Mouse (Mus musculus) right cerebral cortex, postnatal 25 days (tissue): Measurements from ENCODE around the gene Hepacam.
A peak's percentile ranks its signal among the peaks of the same experiment; 100 is the strongest.

Experiments
- DNase-seq: peaks from one replicate; pipeline ENCODE4 v3.0.0; 2022

Gene Hepacam

DNA sequence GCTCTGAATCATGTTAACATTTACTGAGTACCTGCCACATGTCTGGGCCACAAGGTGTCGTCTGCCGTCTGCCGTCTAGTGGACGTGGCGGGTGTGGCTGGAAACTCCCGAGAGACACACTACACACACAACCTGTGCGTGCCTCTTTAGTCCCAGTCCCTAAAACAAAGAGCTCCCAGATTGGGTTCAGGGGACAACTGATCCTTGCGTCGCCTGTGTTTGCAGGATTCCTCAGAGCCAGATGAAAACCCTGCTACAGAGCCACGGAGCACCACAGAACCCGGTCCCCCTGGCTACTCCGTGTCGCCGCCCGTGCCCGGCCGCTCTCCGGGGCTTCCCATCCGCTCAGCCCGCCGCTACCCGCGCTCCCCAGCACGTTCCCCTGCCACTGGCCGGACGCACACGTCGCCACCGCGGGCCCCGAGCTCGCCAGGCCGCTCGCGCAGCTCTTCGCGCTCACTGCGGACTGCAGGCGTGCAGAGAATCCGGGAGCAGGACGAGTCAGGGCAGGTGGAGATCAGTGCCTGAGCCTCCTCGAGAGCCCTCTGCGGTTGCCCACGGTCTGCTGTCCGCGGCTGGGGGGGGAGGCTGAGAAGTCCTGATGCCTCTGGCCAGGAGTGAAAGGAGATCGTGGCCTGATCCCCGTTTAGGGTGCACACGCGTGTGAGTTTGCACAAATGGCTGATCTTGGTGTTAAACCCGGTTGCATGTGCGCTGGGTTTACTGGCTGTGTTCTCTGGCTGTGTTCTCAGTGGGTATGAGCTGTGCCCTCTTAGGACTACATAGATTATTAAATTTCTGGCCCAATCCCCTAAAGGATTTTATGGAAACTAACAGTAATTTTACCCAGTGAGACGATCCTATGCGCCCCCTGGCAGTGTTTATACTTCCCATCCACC lies 17.4 kb downstream of the Hepacam start:
- no peak for DNase-seq

DNA sequence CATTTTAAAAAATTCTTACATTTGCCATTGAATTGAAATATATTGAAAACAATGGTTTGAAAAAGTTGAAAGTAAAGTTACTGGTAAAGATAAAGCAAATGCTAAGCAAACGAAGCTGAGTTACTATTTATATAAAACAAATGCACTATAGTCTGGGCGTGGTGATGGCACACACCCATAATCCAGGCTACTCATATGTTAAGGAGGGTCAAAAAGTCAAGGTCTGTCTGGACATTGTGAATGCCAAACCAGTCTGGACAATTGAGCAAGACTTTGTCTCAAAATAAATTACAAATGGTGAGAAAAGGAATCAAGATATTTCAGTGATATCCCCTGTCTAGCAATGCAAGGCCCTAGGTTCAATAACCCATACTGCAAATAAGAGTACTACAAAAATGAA lies 23.7 kb downstream of the Hepacam start:
- no peak for DNase-seq

DNA sequence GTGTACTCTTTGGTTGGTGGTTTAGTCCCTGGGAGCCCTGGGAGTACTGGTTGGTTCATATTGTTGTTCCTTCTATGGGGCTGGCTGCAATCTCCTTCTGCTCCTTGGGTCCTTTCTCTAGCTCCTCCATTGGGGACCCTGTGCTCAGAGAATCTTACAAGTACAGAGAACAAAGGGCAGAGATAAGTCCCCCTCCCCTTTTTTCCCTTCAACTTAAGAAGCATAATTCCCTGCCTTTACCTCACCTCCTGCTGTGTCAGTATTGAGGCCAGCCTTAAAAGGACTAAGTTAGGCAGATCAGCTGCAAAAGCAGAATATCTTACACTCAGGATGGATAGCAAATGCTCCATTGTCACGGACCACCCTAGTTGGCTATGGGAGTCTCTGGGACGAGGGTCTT lies 24.9 kb downstream of the Hepacam start:
- no peak for DNase-seq

DNA sequence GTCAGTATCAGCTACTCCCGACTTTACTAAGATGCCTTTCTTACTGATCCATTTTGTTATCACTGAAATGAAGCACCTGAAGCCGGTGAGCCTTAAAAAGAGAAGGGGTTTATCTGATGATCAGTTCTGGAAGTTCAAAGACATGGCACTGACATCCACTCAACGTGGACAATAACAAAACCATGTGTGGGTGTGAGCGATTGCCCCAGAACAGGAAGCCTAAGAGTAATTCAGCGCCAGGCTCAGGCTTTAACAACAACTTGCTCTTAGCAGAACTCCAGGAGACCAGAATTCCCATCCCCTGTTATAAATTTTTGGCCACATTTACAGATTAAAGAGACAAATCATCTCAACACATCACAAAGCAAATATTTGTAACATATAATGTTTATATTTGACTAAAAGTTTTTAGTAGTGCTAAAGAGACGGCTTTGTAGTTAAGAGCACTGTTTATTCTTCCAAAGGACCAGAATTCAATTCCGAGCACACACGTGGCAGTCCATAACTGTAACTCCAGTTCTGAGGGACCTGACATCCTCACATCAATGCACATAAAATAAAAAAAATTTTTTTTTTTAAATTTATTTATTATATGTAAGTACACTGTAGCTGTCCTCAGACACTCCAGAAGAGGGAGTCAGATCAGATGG lies 26.5 kb downstream of the Hepacam start:
- DNase-seq = no peak

DNA sequence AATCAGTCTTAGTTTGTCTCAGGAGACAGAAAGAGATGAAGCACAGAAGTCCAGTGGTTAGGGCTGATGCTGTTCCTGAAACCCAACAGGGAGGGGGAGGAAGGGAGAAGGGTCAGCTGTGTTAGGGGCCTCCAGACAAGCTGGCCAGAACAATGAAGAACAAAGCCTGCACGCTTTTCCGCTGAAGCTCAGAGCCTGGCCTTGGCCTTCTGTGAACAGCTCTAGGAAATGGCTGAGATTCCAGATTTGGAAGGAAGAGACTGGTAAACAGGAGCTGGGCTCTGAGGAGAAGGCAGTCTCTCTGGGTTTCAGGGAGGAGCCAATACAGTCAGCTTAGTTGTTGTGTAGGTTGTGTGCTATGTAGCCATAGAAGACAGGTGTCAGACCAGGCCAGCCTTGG lies 33.4 kb downstream of the Hepacam start:
- DNase-seq = no peak

DNA sequence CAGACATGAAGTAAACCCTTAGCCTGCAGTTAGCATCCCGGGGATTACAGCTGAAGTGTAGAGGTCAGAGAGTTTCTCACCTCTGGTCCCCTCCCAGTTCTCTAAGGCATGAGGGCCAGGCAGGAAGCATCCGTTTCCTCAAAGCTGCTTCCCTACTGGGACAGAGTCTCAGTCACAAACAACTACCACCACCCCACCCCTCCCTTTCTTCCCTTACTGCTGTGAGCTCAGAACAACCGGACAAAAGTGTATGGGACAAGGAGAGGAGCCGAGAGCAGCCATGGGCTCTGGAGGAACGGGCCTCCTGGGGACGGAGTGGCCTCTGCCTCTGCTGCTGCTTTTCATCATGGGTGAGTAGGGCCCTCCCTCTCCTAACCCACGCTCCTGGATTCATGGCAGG lies 34.7 kb downstream of the Hepacam start, which contains the start of gene Robo4:
TSS of gene Robo4 (plus strand) at position 96 of the 400 bp plus-strand sequence.
- DNase-seq = no peak

DNA sequence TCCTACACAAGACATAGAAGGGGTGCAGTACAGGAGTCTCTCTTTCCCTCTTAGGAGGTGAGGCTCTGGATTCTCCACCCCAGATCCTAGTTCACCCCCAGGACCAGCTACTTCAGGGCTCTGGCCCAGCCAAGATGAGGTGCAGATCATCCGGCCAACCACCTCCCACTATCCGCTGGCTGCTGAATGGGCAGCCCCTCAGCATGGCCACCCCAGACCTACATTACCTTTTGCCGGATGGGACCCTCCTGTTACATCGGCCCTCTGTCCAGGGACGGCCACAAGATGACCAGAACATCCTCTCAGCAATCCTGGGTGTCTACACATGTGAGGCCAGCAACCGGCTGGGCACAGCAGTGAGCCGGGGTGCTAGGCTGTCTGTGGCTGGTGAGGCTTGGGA lies 35.4 kb downstream of the Hepacam start:
- no peak for DNase-seq

DNA sequence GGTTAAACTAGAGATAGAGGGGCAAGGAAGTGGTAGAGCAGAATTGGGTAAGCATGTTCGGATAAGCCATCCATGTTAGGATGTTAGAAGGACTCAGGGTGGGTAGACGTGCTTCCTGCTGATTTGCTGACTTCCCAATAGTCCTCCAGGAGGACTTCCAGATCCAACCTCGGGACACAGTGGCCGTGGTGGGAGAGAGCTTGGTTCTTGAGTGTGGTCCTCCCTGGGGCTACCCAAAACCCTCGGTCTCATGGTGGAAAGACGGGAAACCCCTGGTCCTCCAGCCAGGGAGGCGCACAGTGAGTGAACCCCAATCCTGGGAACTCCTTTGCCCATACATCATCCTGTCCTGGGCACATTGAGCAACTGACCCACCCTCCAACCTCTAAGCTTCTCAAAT lies 35.9 kb downstream of the Hepacam start:
- no peak for DNase-seq

DNA sequence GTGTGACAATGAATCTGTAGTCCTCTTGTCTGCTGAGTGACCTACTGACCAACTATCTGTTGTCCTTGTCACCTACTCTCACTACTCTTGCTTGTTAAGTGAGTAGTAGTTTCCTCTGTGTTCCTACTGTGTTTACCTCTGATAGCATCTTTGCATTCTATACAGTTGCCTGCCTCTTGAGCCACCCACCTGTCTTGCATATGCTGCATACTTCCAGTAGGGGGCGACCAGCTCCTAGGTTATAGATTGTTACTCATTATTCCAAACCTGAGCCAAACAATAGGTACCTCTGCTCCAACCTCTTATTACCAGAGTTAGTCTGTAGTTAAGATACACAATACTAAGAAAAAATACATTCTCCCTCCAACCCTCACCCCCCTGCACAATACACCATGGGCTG lies 39.2 kb downstream of the Hepacam start:
- DNase-seq = no peak

DNA sequence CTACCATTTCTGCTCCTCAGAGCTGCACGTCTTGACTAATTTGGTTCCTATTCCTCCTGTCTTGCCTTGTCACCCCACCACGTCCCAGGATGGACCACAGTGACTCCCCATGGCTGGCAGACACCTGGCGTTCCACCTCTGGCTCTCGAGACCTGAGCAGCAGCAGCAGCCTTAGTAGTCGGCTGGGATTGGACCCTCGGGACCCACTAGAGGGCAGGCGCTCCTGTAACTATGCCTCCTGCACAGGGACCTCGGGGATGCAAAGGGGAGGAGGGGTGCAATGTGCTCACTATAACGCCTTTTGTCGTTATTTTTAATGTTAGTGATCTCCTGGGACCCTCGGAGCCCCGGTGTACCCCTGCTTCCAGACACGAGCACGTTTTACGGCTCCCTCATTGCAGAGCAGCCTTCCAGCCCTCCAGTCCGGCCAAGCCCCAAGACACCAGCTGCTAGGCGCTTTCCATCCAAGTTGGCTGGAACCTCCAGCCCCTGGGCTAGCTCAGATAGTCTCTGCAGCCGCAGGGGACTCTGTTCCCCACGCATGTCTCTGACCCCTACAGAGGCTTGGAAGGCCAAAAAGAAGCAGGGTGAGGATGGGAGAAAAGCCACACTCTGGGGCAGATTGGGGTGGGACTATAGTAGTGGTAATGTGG lies 40.8 kb downstream of the Hepacam start:
- no peak for DNase-seq

DNA sequence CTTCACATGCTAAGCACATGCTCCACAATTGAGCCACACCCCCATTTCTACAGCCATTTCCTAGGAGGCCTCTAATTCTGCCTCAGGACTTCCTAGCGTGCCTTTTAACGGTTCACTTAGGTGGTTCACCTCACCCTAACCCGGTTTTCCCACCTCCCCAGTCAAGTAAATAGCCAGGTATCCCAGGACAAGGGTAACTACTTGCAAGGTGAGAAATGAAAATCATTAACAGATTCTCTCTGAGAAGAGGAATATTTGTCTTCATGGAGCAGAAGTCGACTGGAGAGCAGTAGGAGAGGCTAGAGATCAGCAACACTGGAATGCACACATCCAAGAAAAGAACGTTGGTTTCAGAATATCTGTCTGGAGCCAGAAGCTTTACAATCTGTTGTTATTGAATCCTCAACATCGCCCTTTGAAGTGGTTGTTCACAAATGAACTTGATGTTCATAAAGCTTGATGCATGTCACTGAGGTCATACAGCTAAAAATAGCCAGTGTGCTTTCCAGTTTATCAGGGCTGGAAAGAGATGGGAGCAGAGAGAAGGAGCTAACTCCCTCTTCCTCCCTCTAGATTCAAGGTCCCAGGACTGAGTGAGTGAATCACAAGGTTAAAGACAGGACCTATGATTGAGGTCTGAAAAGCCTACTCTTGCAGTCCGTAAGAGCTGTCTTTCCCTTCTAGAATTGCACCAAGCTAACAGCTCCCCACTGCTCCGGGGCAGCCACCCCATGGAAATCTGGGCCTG lies 42.7 kb downstream of the Hepacam start:
- DNase-seq = no peak

DNA sequence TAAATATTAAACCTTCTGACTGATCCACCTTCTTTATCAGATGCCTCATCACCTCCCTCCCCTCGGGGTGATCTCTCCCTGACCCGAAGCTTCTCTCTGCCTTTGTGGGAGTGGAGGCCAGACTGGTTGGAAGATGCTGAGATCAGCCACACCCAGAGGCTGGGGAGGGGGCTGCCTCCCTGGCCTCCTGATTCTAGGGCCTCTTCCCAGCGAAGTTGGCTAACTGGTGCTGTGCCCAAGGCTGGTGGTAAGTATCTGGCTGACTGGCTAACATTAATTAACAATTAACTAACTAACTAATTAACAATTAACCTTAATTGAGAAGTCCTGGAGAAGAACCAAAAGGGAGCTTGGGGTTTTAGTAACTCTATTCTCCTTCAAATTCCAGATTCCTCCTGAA lies 45.8 kb downstream of the Hepacam start:
- DNase-seq = no peak

DNA sequence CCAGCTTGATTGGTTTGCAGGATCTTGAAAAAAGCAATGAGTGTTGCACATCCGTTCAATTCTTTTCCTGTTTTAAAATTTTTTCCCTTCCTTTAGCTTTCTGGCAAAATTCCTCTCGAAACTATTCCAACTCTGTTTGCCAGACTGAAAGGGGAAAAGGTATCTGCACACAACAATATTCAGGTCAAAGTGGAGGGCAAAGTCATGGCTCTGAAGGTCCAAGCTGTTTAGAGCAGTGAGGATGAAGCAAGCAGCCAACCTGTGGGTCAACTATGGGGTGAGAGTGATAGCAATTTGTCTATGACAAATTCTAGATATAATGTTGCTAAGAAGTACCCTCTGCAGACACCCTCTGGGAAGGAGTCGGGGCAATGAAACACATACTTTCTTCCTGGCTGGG lies 47.5 kb downstream of the Hepacam start:
- DNase-seq = no peak

DNA sequence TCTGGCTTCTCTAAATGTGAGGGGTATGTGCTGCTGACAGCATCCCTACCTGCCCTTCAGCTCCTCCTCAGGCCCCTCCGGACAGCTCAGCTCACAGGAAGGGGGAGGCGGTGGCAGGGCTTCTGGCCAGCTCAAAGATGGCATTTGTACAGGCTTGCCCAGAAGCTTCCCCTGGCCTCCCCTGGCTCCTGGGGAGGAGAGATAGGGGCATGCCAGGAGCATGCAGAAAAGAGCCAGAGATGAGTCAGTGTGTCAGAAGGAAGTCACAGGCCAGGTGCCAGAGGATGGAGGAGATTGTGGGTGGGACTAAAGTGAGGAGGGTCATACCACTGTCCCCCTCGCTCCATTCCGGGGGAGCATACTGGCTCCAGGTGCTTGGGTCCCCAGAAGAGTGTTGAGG lies 51.6 kb downstream of the Hepacam start:
- DNase-seq = no peak

DNA sequence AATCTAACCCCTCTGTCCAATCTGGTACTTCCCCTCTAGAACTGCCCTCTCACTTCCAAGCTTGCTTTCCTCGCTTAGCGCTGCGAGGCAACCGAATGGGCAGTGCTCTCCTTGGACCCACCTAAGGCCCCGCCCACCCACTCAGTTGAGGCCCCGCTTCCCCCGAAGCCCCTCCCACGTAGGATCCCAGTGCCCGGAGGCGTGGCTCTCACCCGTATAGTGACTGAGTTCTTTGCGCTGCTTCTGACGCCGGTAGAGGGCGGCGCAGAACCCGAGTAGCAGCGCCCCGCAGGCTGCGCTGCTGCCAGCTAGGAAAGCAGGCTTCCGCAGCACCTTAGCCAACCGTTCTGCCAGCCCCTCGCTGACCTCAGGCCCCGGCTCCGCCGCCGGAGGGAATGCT lies 53.5 kb downstream of the Hepacam start:
- peak; percentile 68 for DNase-seq

DNA sequence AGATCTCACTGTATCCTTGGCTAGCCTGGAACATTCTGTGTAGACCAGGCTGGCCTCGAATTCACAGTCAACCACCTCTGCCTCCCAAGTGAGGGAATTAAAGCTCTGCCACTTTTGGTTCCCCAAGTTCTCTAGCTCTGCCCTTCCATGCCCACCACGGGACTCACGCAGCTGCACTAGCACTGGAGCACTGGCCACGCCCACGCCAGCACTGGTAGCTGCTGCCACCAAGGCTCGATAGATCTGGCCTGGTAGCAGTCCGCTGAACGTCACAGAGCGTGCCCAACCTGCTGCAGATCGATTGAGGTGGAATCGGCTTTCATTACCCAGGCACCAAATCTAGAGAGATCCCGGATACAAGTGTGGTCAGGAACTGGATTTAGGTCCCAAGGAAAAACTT lies 54.1 kb downstream of the Hepacam start:
- no peak for DNase-seq

DNA sequence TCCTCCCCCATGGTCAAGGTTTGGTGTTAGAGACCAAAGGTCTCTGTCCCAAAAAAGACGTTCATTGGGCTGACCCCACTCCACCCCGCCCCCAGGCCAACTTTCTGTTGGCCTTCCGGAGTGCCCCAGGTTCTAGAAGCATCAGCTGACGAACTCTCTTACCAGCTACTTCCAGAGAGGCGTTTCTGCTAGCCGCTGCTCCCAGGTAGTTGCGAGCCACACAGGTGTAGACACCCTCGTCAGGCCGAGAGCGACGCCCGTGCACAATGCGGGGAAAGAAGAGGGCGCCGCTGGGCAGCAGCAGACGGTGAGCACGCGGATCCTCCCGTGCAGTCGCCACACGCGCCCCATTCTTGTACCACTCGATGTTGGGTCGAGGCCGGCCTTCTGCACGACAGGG lies 62.2 kb downstream of the Hepacam start:
- DNase-seq = no peak

DNA sequence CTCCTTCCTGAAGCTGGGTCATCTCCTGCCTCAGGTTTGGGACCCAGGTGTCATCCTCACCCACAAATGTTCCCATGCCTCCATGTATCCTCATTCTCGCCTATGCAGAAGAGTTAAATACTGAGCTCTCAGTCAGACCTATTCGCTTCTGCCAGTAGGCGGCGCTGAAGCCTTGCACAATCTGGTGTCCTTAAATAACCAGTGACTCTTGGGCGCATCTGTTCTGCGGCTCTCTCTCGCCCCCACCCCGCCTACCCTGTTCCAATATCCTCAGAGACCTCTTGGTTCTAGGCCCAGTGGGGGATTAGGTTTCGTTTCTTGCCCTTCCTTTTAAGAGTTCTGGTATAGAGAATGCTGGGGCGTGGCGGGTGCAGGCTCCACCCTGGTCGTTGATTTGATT lies 63.4 kb downstream of the Hepacam start:
- DNase-seq = peak; percentile 88

DNA sequence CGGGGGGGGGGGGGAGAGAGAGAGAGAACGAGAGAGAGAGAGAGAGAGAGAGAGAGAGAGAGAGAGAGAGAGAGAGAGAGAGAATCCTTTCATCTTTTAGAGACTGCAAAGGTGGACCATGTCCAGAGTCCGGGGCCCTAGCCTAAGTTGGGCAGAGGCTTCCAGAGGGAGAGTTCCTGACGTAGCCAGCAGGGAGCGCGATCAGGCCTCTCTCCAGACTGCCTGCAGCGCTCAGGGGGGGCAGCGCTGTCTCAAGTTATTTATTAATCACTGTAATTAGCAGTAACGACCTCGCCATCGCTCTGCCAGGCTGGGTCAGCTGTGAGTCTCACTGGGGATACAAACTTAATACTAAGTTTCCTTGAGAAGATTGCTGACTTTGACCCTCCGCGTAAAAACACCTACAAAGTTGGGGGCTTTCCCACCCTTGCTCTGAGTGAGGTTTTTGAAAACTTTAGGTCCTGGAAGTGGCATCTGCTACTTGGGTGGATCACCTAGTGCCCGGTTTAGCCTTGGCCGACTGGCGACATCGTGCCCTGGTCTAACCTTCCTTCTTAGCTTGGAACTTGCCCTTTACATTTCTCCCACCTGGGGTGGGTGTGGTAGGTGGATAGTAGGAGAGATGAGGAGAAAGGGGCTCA lies 65.0 kb downstream of the Hepacam start:
- peak; percentile 31 for DNase-seq

DNA sequence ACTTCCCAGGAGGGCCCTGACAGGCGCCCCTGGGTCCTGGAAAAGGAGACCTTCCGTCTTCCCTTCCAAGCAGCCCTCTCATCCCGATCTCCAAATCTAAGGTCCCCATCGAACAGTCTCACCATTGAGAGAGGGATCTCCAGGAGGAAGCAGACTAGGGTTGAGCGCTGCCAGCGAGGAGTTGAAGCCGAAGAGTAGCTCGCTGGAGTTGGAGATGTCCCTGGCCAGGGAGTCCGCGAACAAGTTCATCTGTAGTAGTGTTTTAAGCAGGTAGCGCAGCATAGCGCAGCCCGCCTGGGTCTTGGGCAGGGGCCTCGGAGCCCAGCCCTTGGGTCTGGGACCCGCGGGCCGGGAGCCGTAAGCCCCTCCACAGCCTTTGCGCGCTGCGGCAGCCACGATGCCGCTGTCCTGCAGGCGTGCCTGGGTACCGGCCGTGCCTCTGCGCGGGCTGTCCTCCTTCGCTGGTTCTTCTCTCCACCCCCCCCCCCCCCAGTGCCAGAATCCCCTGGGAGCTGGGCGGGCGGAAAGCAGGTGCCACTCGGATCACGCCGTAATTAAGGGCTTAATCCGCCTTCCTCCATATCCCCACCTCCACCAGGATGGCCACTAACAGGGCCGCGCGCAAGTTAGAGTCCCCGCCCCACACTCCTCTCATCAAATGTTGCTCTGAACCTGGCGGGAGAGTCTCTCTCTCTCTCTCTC lies 65.7 kb downstream of the Hepacam start, which contains the start of gene Robo3:
TSS of gene Robo3 (minus strand) at position 527 of the 702 bp plus-strand sequence.
- DNase-seq = peak; percentile 31

DNA sequence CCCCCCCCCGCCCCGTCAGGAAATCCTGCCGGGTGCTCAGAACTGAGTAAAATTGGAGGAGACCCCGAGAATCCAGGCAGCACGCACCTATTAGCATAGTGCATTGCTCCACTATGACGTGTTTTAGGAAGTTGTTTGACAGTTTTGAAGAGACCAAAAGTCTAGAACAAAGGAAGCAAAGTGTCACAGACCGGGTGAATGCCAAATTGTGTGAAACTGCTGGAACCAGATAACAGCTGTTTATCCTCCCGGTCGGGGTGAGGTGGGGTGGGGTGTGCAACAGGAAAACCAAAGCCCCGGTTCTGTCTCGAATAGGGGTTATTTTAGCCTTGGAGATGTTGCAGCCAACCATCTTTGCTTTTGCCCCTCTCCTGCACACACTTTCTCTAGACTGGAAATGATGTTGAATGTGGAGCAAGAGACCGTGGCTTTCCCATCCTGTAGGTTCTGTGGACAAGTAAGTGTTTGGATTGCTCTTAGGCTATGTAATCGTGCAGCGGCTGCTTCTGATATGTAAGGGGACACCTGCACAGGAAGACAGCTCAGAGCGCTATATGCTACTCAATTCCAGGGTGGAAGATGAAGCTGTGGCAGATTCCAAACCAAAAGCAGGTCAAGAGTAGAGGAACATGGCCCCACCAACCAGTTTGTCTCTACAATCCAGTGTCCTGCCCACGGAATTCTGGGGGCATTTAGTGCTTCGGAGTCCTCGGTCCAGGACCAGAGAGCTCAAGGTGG lies 66.8 kb downstream of the Hepacam start:
- no peak for DNase-seq
